Mouse (Mus musculus) cerebellum, postnatal 14 days (tissue): ENCODE measurements at regions not wholly inside any gene's neighbourhood (a gene's known extent, or its start where the extent isn't known, plus 50 kb on each side); places are given as distances from the start of the nearest gene placed in this dataset.

Experiments
- DNase-seq, 2 experiments: peaks; one replicate each; pipeline ENCODE4 v3.0.0; 2021; ENCODE audit warnings: mixed read lengths in 2 of 2

- DNase-seq = no peak
Observed at GRCm38 (mm10) chr10:101486504-101486903, 194.8 kb upstream of the Mgat4c start.

- DNase-seq = no peak
Observed at GRCm38 (mm10) chr10:101490418-101491055, 190.8 kb upstream of the Mgat4c start.

- DNase-seq = no peak
Observed at GRCm38 (mm10) chr10:101515087-101515486, 166.2 kb upstream of the Mgat4c start.

- no peak for DNase-seq
Observed at GRCm38 (mm10) chr10:101516930-101517329, 164.4 kb upstream of the Mgat4c start.

- peak; percentile 3 to 5 for DNase-seq
Observed at GRCm38 (mm10) chr10:101532325-101532724, 149.0 kb upstream of the Mgat4c start.

GRCm38 (mm10) chr10:101544203-101544602 is 137.1 kb upstream of the Mgat4c start:
- no peak for DNase-seq

GRCm38 (mm10) chr10:101550645-101551044 is 130.6 kb upstream of the Mgat4c start:
- no peak for DNase-seq
